Mouse (Mus musculus): ENCODE measurements around the gene Pramel1. TPM values are rescaled to one million over a fixed set of nuclear protein-coding genes. Genes with fewer than 3 reads are reported as not detected.

Pramel1 gene
- polyA plus RNA-seq (2014; fragmentation: Illumina TruSeq; extraction: RNeasy Lipid Tissue Mini Kit (QIAGEN cat#74804); ENCODE audit: low read depth, low replicate concordance) = not detected

DNA sequence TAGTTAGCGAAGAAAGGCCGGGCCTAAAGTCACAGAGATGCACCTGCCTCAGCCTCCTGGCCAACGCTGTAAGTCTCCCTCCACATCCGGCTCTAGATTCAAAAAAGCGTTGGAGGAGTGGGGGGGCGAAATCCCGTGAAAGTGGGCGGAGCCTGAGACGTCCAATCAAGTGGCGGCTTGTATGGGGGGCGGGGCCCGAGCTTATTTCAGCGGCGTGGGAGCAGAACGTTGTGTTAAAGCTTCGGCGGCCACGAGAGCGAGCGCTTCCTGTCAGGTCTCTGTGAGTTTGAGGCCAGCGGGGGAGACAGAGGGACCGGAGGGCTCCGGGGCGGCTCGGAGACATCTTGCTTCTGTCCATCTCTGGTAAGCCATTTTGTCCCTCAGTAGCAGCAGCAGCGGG, at the start of gene Pramel1:
Pramel1 (plus strand) TSS at position 248 of the 400 bp plus-strand sequence.

DNA sequence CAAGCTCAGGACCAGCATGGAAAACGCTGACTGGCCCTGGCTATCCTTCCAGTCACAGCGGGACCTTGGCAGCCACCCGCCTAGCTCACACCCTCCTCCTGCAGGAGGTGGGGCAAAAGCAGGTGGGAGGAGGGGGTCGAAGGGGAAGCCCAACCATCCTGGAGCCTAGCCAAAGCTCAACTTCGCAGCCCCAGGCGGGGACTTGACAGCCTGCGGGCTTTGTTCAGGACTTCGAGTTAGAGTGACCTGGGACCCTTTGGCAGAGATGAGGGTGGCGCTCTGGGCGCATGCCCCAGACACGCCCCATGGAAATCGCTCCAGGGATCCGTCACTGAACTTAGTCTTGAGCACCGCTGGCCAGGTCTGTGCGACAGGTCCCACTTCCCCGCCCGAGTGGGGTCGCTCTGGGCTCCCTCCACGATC, 44.7 kb upstream of the Pramel1 start, which contains the start of gene Lrrc38:
Lrrc38 (plus strand) TSS at position 274 of the 423 bp plus-strand sequence.

DNA sequence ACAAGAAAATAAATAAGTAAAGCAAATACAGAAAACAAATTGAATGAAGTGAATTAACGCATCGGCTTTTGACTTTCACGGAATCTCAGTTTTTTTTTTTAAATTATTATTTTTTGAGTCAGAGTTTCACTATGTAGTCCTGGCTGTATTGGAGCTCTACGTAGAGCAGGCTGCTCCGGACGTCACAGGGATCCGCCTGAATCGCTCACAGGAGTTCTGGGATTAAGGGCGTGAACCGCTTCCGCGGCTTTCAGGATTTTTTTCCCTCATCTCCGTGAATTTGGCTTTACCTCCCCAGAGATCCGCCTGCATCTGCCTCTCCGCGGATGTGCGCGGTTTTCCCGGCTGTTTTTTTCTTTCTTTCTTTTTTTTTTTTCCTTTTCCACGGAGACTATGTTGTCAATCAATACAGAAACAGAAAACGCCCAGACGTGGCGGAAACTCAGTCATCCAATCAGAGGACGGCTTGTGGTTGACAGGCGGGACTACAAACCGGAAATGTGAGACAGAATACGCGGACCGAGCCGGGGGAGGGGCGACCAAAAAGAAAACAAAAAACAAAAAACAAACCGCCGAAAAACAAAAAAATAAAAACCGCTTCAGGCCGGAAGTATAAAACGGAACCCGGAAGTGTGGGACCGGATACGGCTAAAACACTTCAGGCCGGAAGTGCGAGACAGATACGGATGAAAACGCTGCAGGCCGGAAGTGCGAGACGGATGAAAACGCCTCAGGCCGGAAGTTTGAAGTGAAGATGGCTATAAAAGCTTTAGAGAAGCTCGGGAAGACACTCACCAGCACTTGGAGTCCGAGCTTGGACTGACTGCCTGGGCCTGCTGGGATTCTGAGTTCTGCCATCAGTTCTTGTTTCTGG, 18.2 kb downstream of the Pramel1 start, which contains the start of gene Pramef8:
Pramef8 (plus strand) TSS at position 208 of the 874 bp plus-strand sequence.

Other genes starting within 250 kb of the Pramel1 start
- 6.8 TPM for gene Prdm2, start 181.4 kb upstream of the Pramel1 start, polyA plus RNA-seq (2014; fragmentation: Illumina TruSeq; extraction: RNeasy Lipid Tissue Mini Kit (QIAGEN cat#74804); ENCODE audit: low read depth, low replicate concordance)
- 0.77 TPM for gene Pdpn, start 94.9 kb upstream of the Pramel1 start, polyA plus RNA-seq (2014; fragmentation: Illumina TruSeq; extraction: RNeasy Lipid Tissue Mini Kit (QIAGEN cat#74804); ENCODE audit: low read depth, low replicate concordance)
- gene Lrrc38, start 44.7 kb upstream of the Pramel1 start, polyA plus RNA-seq (2014; fragmentation: Illumina TruSeq; extraction: RNeasy Lipid Tissue Mini Kit (QIAGEN cat#74804); ENCODE audit: low read depth, low replicate concordance) = not detected
- gene Pramef8, start 18.0 kb downstream of the Pramel1 start, polyA plus RNA-seq (2014; fragmentation: Illumina TruSeq; extraction: RNeasy Lipid Tissue Mini Kit (QIAGEN cat#74804); ENCODE audit: low read depth, low replicate concordance) = 5.3 TPM
- gene Oog4, start 55.9 kb downstream of the Pramel1 start, polyA plus RNA-seq (2014; fragmentation: Illumina TruSeq; extraction: RNeasy Lipid Tissue Mini Kit (QIAGEN cat#74804); ENCODE audit: low read depth, low replicate concordance) = not detected
- gene Gm13043, start 116.9 kb downstream of the Pramel1 start, polyA plus RNA-seq (2014; fragmentation: Illumina TruSeq; extraction: RNeasy Lipid Tissue Mini Kit (QIAGEN cat#74804); ENCODE audit: low read depth, low replicate concordance) = not detected
- gene Gm13040, start 141.5 kb downstream of the Pramel1 start, polyA plus RNA-seq (2014; fragmentation: Illumina TruSeq; extraction: RNeasy Lipid Tissue Mini Kit (QIAGEN cat#74804); ENCODE audit: low read depth, low replicate concordance) = not detected
- not detected for gene BC080695, start 157.3 kb downstream of the Pramel1 start, polyA plus RNA-seq (2014; fragmentation: Illumina TruSeq; extraction: RNeasy Lipid Tissue Mini Kit (QIAGEN cat#74804); ENCODE audit: low read depth, low replicate concordance)
- gene Gm13057, start 157.3 kb downstream of the Pramel1 start, polyA plus RNA-seq (2014; fragmentation: Illumina TruSeq; extraction: RNeasy Lipid Tissue Mini Kit (QIAGEN cat#74804); ENCODE audit: low read depth, low replicate concordance) = not detected
- gene Gm13083, start 220.6 kb downstream of the Pramel1 start, polyA plus RNA-seq (2014; fragmentation: Illumina TruSeq; extraction: RNeasy Lipid Tissue Mini Kit (QIAGEN cat#74804); ENCODE audit: low read depth, low replicate concordance) = not detected

Measured in liver, adult 10 weeks (tissue).